Mouse (Mus musculus) spleen, postnatal 10 days (tissue): ENCODE measurements around the gene Atoh8.

Experiments
- DNase-seq, 2 experiments: peaks; one replicate each; pipeline ENCODE4 v3.0.0; 2021 to 2022; ENCODE audit warnings: low spot score in 2 of 2

Gene Atoh8

GRCm38 (mm10) chr6:72227665-72228265 lies 7.6 kb downstream of the Atoh8 start:
- peak in 1 of 2 experiments; percentile 44 for DNase-seq

GRCm38 (mm10) chr6:72227011-72227410 lies 8.4 kb downstream of the Atoh8 start:
- no peak for DNase-seq

DNA sequence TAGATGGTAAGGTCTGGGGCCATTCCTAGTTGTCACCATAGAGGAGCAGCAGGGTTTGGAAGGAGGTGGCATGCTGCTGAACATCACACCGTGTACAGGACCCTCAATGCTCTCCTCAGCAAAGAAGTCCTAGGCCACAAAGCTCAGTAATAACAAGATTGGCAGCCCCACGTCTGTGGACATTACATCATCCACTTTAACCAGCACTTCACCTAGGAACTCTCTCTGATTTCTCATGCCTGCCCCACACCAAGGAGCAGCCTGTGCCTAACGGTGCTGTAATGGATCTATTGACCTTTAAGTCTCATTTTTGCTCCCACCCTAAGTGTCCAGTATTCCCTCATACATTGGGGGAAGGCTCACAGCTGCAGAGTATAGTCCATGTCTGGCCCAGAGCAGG lies 9.7 kb downstream of the Atoh8 start:
- DNase-seq = no peak

DNA sequence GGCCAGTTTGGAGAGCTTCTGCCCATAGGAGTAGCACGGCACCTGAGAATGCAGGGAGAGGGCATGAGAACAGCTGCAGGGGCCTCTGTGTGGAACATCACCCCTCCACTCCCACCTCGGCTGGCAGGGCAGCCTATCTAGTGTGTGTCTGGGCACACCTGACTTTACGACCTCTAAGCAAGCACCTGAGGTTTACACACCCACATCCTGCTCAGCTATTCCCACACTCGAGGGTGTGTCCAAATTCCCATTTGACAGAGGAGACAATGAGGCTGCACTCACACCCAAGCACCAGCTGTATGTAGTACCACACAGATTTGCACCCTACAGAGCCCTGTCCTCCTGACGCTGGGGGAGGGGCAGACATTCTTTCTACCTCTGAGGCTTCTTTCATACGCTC lies 11.5 kb downstream of the Atoh8 start:
- no peak for DNase-seq

DNA sequence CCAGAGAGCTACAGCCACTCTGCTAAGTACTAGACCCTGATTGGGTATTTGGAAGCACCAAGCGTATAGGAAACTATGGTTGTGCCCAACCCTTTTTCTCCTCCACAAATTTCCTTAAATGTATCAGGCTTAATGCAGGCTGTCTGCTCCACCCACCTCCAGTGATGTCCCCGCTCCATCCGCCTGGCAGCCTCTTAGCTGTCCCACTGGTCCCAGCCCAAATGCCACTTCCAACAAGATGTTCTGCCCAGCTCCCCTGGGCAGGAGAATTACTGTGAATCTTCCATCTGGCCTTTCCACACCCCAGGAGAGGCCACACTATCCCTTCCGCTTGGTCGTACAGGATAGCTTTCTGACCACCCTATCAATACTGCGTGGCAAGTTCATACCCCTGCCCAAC lies 12.5 kb downstream of the Atoh8 start:
- DNase-seq = no peak

GRCm38 (mm10) chr6:72222271-72222724 lies 13.1 kb downstream of the Atoh8 start:
- no peak for DNase-seq

DNA sequence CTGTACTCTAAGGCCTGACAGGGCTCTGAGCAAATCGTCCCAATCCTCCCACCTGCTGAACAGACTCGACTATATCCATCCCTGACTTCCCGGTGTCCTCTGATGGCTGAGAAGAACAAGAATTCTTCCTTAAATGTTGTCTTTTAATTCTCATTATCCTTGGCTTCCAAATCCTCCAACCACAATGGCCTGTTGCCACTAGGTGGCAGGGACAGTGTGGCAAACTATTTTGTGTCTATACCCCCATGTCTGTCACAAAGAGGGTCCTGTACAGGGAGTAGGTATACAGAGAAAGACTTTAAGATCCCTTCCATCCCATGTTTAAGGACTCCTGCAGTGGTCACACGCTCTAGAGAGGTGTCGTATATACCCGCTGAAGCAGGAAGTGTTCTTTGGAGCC lies 14.1 kb downstream of the Atoh8 start:
- no peak for DNase-seq

DNA sequence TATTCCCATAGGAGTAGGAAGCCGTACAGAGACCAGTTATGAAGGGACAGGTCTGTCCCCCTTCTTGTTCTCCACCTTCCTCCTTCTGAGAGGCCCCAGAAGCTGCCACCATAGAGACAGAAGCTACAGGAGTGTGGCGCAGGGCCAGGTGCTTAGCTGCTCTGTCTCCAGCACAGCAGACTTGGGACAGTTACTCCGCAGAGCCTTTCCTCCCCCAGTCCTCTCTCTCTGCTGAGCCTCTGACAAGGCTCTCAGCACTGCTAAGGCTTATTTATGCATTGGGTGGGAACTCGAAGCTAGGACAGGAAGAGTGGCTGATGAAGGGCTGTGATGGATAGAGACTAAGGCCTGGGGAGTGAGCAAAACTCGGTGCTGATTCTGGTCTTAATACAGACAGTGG lies 15.8 kb downstream of the Atoh8 start:
- DNase-seq = no peak

DNA sequence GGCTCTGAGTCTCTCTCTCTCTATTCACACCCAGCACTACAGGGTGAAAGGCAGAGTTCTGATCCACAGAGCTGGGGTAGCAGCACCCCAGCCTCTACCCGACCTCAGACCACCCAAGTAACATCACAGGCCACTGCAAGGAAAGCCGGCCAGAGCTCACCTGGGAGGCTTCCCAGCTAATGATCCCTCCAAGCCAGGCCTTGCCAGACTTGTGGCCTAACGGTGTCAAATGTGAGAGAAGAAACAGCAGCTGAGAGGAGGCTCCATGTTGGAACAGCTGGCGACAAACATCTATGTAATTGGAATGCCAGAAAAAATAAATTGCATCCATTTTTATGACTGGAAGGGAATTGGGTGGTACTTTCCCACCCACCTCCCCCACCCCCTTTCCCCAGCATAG lies 17.1 kb downstream of the Atoh8 start:
- no peak for DNase-seq

GRCm38 (mm10) chr6:72217415-72217784 lies 18.0 kb downstream of the Atoh8 start:
- DNase-seq = no peak

DNA sequence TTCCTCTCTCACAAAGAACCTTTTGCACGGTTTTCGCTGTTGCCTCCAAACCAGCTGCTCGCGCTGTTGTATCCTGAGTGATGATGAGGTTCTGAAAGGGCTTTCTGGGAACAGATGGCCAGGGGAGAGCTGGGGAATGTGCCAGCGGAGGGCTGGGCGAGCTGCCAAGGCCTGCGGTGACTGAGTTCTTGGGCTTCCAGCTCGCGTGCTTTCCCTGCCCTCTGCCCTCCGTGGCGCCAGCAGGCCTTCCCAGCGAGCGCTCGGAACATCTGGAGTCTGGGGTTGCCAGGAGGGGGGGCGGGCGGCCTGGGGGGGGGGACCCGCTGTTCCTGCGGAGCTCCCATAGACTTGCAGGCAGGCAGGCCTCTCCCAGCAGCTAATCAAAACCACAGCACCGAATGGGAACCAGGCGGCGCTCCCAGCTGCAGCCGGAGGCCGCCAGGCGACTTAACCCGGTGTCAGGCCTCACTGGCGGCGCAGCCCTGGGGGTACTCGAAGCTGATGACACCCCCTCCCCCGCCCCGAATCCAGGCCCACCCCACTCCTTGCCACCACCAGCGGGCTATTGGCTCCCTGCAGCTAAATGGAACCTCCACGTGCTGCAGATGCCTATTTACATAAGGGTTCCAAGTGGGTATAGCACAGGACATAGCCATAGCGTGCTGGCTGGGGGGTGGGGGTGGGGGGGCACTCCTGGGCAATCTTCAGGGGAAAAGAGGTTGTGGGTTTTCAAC lies 18.5 kb downstream of the Atoh8 start:
- peak; percentile 28 to 67 for DNase-seq

GRCm38 (mm10) chr6:72215582-72215981 lies 19.8 kb downstream of the Atoh8 start:
- no peak for DNase-seq

- DNase-seq = no peak
Observed at GRCm38 (mm10) chr6:72211360-72211759, 24.0 kb downstream of the Atoh8 start.

DNA sequence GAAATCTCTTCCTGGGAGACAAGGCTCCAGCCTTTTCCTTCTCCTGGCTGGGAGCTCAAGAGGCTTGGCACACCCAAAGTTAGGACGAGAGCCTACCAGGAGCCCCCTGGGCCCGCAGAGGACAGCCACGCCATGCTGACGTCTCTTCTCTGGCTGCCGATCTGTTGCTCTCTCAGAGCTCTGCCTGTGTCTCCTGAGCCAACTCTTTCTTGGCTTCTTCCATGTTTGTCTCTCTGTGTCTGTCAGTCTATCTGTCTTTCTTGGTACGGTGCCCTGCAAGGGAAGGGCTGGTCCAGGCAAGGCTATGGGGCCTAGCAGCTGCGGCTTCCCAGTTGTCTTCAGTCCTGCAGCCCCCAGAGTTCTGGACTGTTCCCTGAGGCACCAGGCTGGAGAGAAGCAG lies 24.6 kb downstream of the Atoh8 start:
- DNase-seq = no peak

GRCm38 (mm10) chr6:72209738-72210137 lies 25.6 kb downstream of the Atoh8 start:
- no peak for DNase-seq

GRCm38 (mm10) chr6:72208406-72209045 lies 26.9 kb downstream of the Atoh8 start:
- no peak for DNase-seq

DNA sequence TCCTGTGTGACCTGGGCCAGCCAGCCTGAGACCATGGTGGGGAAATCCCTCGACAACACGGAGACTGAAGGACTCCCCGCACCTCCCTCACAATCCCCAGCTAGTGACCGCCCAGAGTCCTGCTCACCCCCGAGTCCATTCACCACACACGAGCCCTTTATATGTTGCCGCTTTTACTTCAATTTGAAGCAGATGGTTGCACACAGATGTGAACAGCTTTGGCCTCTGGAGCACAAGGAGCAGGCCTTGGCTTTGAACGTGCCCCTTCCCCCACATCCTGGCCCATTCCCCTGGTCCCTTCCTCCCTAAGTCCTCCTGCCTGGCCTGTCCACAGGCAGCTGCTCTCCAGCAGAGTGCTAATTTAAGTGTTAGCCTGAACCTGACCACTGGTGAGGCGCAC lies 29.4 kb downstream of the Atoh8 start:
- DNase-seq = no peak

DNA sequence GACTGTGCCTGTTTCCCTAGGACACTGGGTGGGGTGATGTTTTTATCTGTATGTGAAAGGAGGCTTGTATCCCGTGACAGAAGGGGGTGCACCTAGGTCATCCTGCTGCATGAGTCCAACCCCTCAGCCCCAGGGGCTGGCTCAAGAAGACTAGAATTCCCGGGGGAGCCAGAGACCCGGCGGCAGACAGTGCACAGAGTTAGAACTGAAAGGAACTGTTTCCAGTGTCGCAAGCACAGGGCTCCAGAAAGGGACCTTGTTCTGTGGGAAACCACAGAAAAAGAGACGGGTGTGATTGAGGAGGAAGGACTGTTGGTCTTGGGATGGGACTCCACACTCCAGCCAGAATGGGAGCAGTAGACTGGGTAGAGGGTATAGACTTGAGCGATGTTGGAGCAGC lies 30.5 kb downstream of the Atoh8 start:
- no peak for DNase-seq

GRCm38 (mm10) chr6:72203279-72203678 lies 32.1 kb downstream of the Atoh8 start:
- no peak for DNase-seq

DNA sequence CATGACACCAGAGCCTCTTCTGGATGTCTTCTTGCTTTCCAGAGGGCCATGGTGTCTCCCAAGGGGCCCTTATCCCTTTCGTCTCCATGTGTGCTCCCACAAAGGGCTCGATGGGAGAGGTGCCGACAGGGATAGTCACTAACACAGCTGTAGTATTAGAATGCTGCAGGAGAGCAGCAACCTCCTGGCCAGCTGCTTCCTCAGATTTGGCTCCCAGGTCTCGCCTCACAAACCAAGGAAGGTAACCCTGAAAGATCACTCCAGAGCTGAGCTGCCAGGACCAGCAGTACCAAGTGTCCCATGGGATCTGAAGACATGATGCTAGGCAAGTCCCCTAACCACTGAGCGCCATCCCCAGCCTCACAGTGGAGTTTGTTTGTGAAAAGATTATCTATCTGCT lies 32.6 kb downstream of the Atoh8 start:
- no peak for DNase-seq

- no peak for DNase-seq
Observed at GRCm38 (mm10) chr6:72200595-72201256, 34.7 kb downstream of the Atoh8 start.

- DNase-seq = no peak
Observed at GRCm38 (mm10) chr6:72197515-72197914, 37.9 kb downstream of the Atoh8 start.

- no peak for DNase-seq
Observed at GRCm38 (mm10) chr6:72196660-72197059, 38.7 kb downstream of the Atoh8 start.
